Mouse (Mus musculus): ENCODE results near the gene Rph3al. TPM values are rescaled to one million over a fixed set of nuclear protein-coding genes. Genes with fewer than 3 reads are reported as not detected.

The Rph3al gene
- polyA plus RNA-seq, 1 experiment from 2014 or later: 1.1 TPM

DNA sequence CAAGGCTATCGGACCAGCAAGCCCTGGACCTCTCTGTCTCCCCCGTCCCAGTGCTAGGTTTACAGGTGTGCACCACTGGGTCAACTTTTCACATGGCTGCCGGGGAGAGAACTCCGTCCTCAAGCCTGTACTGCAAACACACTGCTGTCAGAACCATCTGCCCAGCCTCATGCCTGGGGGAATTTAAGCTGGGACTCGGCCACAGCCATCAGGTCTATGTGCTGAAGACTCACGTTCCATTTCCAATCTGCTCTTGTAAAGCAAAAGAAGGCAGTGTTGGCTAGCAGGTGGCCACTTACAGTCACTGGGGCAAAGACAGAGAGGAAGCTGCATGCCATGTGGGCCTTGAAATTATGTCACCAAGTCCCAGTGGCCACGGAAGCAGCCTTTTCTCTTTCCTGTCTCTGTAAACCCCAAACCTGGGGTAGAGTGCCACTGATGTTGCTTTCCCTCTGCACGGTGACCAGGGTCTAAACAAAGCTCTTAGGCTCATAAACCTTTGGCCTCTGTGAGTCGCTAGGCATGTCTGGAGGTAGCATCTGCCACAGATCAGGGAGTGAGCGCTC is 99.3 kb downstream of the Rph3al start:
- H3K4me2 ChIP-seq: no peak overlapping the region
- no peaks in the 10 kb centered on the region for H3K9me3 ChIP-seq (ENCODE audit: control insufficient read depth, low read length)
- 80% methylated on average over 10 of the region's 10 CpGs for WGBS
- no peak overlapping the region for H3K4me3 ChIP-seq (ENCODE audit: low read depth, low read length)
- H3K4me1 ChIP-seq (ENCODE audit: control insufficient read depth, insufficient read depth, low read length): peaks cover 21% of the 10 kb centered on the region
- DNase-seq (ENCODE audit: low spot score, missing footprints): no peak
- no peaks in the 10 kb centered on the region for H3K27me3 ChIP-seq (ENCODE audit: control insufficient read depth, insufficient read depth, low read length)
- ATAC-seq (ENCODE audit: low FRiP score): no peak
- no peaks in the 10 kb centered on the region for H3K36me3 ChIP-seq (ENCODE audit: control insufficient read depth, insufficient read depth, low read length)
- no peak overlapping the region for H3K9ac ChIP-seq (ENCODE audit: low read length)
- no peak overlapping the region for H3K27ac ChIP-seq (ENCODE audit: low read depth, low read length)

DNA sequence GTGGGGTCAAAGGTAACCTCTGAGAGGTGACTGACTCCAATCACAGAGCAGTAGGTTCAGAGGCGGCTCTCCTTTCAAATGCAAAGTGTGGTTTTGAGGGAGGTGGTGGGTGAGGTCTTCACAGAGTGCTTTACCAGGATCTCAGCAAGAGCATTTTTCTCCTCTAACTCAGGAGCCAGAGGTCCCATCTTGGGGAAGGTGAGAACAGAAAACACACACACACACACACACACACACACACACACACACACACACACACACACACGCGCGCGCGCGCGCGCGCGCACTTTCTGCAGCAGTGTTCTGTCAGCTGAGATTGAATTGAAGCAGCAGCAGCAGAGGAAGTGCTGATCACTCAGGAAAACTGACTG is 102.0 kb downstream of the Rph3al start:
- no peak overlapping the region for H3K4me3 ChIP-seq (ENCODE audit: low read depth, low read length)
- WGBS: 62% methylated on average over 11 of the region's 11 CpGs
- no peaks in the 10 kb centered on the region for H3K9me3 ChIP-seq (ENCODE audit: control insufficient read depth, low read length)
- DNase-seq (ENCODE audit: low spot score, missing footprints) (peak; percentile 61), ATAC-seq (ENCODE audit: low FRiP score) (no peak)
- no peak overlapping the region for H3K4me2 ChIP-seq
- H3K27me3 ChIP-seq (ENCODE audit: control insufficient read depth, insufficient read depth, low read length): no peaks in the 10 kb centered on the region
- H3K36me3 ChIP-seq (ENCODE audit: control insufficient read depth, insufficient read depth, low read length): no peaks in the 10 kb centered on the region
- peaks cover 11% of the 10 kb centered on the region for H3K4me1 ChIP-seq (ENCODE audit: control insufficient read depth, insufficient read depth, low read length)
- H3K9ac ChIP-seq (ENCODE audit: low read length): no peak overlapping the region
- H3K27ac ChIP-seq (ENCODE audit: low read depth, low read length): no peak overlapping the region

DNA sequence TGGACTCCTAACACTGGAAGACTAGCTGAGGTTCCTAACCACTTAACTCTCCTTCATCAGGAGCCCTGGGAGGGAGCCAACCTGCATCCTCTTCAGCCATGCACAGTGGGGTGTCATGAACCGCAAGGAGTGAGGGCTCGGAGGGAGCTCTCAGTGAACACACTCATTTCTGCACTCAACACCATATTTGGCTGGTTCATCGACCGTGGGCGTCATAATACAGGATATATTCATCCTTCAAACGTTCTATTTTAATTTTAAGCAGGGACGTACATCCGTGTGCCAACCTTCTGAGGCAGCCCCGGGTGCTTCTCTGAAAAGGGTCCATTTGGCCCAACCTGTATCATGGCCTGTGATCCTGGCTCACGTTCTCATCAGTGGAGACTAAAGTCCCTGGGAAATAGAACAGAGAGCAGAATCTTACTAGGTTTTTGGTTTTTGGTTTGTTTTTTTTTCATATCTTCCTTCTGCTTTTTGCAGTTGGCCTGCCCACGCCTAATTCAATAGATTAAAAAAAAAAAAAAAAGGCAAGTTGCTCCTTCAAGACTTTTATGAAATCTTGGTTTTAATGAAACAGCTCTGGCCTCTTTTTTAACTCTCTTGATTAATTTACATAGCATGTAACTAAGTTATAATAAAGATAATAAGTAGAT is 102.5 kb downstream of the Rph3al start:
- Histone ChIP-seq H3K9me3 (ENCODE audit: control insufficient read depth, low read length) (no peaks in the 10 kb centered on the region), H3K36me3 (ENCODE audit: control insufficient read depth, insufficient read depth, low read length) (no peaks in the 10 kb centered on the region), H3K4me1 (ENCODE audit: control insufficient read depth, insufficient read depth, low read length) (peaks cover 10% of the 10 kb centered on the region), H3K4me2 (no peak overlapping the region), H3K27me3 (ENCODE audit: control insufficient read depth, insufficient read depth, low read length) (no peaks in the 10 kb centered on the region), H3K4me3 (ENCODE audit: low read depth, low read length) (no peak overlapping the region), H3K9ac (ENCODE audit: low read length) (no peak overlapping the region), H3K27ac (ENCODE audit: low read depth, low read length) (no peak overlapping the region)
- ATAC-seq (ENCODE audit: low FRiP score): no peak
- 82% methylated on average over 11 of the region's 11 CpGs for WGBS
- DNase-seq (ENCODE audit: low spot score, missing footprints): peak; percentile 69

DNA sequence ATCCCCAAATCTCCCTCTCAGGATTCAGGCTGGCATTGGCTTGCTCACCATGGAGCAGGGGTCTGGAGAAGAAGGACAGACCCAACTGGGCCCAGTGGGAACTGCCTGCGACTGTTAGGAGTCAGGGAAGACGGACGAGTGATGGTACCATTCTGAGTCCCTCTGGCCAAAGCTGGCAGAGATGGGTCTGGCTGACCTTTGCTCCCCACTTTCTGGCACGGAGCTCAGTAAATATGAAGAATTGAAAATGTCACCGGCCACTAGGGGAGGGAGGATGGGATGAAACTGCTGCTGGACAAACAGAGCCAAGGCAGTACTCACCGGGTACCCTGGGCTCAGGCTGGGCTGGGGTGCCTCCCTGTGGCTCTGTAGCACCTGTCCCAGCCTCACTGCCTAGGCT is 105.1 kb downstream of the Rph3al start:
- DNase-seq (ENCODE audit: low spot score, missing footprints) (peak; percentile 68), ATAC-seq (ENCODE audit: low FRiP score) (no peak)
- Histone ChIP-seq H3K4me3 (ENCODE audit: low read depth, low read length) (no peak overlapping the region), H3K4me2 (no peak overlapping the region), H3K36me3 (ENCODE audit: control insufficient read depth, insufficient read depth, low read length) (no peaks in the 10 kb centered on the region), H3K27me3 (ENCODE audit: control insufficient read depth, insufficient read depth, low read length) (no peaks in the 10 kb centered on the region), H3K9me3 (ENCODE audit: control insufficient read depth, low read length) (no peaks in the 10 kb centered on the region), H3K4me1 (ENCODE audit: control insufficient read depth, insufficient read depth, low read length) (no peaks in the 10 kb centered on the region), H3K9ac (ENCODE audit: low read length) (no peak overlapping the region), H3K27ac (ENCODE audit: low read depth, low read length) (no peak overlapping the region)
- WGBS: 81% methylated on average over 6 of the region's 6 CpGs

DNA sequence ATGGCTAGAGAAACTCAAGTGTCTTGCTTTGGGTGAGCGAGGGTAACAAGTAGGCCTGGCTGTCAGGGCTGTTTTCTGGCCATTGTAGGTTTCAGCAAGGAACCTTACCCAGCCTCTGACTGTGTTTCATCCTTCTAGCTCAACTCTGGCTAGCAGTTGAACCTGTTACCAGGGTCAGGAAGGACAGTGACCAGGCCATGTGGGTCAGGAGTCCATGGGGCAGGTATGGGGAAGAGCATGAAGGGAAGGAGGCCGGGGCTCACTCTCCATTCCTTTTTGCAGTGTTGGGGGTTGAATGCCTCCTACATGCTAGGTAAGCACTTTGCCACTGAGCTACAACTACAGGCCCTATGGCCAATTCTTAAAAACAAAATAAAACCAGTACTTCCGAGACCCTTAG is 107.8 kb downstream of the Rph3al start:
- Histone ChIP-seq H3K27ac (ENCODE audit: low read depth, low read length) (no peak overlapping the region), H3K27me3 (ENCODE audit: control insufficient read depth, insufficient read depth, low read length) (no peaks in the 10 kb centered on the region), H3K4me3 (ENCODE audit: low read depth, low read length) (no peak overlapping the region), H3K9ac (ENCODE audit: low read length) (no peak overlapping the region), H3K4me2 (no peak overlapping the region), H3K4me1 (ENCODE audit: control insufficient read depth, insufficient read depth, low read length) (no peaks in the 10 kb centered on the region), H3K36me3 (ENCODE audit: control insufficient read depth, insufficient read depth, low read length) (no peaks in the 10 kb centered on the region), H3K9me3 (ENCODE audit: control insufficient read depth, low read length) (no peaks in the 10 kb centered on the region)
- no peak for ATAC-seq (ENCODE audit: low FRiP score)
- WGBS: 86% methylated on average over 3 of the region's 3 CpGs
- DNase-seq (ENCODE audit: low spot score, missing footprints): no peak

DNA sequence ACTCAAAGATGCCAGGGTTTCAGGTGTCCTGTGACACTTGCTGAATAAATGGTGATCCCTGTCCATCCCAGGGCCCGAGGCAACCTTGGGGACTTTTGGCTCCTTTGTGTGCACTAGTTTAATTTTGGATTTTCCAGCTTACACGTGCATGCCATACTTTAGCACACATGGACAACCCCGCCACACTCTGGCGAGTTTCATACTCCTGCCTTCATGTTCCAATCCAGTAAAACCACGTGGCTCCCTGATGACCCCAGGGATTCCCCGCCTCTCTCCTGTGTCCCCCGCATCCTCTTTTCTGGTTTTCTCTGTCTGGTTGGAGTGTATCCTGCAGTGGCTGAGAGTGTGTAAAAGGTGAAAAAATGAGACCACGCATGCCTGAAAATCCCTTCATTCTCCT is 110.8 kb downstream of the Rph3al start:
- 85% methylated on average over 8 of the region's 8 CpGs for WGBS
- Histone ChIP-seq H3K36me3 (ENCODE audit: control insufficient read depth, insufficient read depth, low read length) (no peaks in the 10 kb centered on the region), H3K27ac (ENCODE audit: low read depth, low read length) (no peak overlapping the region), H3K27me3 (ENCODE audit: control insufficient read depth, insufficient read depth, low read length) (no peaks in the 10 kb centered on the region), H3K9ac (ENCODE audit: low read length) (no peak overlapping the region), H3K4me3 (ENCODE audit: low read depth, low read length) (no peak overlapping the region), H3K4me2 (no peak overlapping the region), H3K4me1 (ENCODE audit: control insufficient read depth, insufficient read depth, low read length) (no peaks in the 10 kb centered on the region), H3K9me3 (ENCODE audit: control insufficient read depth, low read length) (no peaks in the 10 kb centered on the region)
- DNase-seq (ENCODE audit: low spot score, missing footprints) (peak; percentile 45), ATAC-seq (ENCODE audit: low FRiP score) (no peak)

DNA sequence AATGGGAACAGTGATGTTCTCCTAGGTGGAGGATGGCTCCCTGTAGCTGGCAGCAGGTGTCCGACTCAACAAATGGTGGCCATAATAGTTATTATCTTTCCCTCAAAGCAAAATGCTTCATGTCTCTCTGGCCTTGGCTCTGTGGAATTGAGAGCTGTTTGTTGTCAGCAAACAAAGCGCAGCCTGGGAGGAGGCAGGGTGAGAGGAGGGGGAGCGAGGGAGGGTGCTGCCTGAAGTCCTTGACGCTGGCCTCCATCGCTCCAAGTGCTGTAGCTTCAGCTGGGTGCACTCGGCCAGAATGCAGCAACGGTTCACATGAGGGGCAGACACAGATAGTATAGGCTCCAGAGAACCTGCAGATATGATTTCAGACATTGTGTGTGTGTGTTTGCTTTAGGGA is 114.7 kb downstream of the Rph3al start:
- DNase-seq (ENCODE audit: low spot score, missing footprints): no peak
- WGBS: 78% methylated on average over 7 of the region's 7 CpGs
- no peak for ATAC-seq (ENCODE audit: low FRiP score)

DNA sequence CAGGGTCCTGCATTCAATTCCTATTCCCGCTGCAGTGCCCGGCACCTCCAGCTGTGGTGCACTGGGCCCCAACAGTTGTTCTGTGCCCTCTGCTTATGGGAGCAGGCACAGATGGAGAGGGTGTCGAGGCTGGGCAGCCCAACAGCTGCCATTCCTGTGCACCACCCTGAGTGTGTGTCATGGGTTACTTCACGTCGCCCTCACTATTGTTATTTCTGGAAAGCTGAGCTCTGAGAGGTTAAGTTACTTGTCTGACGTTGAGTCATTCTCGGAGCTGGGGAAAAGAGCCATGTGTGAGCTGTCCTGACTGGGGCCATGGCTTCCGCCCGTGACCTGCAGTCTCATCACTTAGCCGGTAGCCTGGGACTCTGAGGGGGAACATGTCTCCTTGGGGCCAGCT is 125.1 kb downstream of the Rph3al start:
- no peaks in the 10 kb centered on the region for H3K27me3 ChIP-seq (ENCODE audit: control insufficient read depth, insufficient read depth, low read length)
- no peaks in the 10 kb centered on the region for H3K36me3 ChIP-seq (ENCODE audit: control insufficient read depth, insufficient read depth, low read length)
- H3K9me3 ChIP-seq (ENCODE audit: control insufficient read depth, low read length): no peaks in the 10 kb centered on the region
- DNase-seq (ENCODE audit: low spot score, missing footprints) (no peak), ATAC-seq (ENCODE audit: low FRiP score) (no peak)
- no peak overlapping the region for H3K4me2 ChIP-seq
- 0 out of 2 replicates have a peak, but pooled peaks cover 2% of the 10 kb centered on the region for H3K4me1 ChIP-seq (ENCODE audit: control insufficient read depth, insufficient read depth, low read length)
- H3K9ac ChIP-seq (ENCODE audit: low read length): no peak overlapping the region
- H3K27ac ChIP-seq (ENCODE audit: low read depth, low read length): no peak overlapping the region
- no peak overlapping the region for H3K4me3 ChIP-seq (ENCODE audit: low read depth, low read length)
- WGBS: 76% methylated on average over 10 of the region's 10 CpGs

More for the DNA sequence above, 114.7 kb downstream of the Rph3al start:
- H3K27ac ChIP-seq (ENCODE audit: low read depth, low read length): no peak overlapping the region
- H3K9me3 ChIP-seq (ENCODE audit: control insufficient read depth, low read length): no peaks in the 10 kb centered on the region
- H3K4me2 ChIP-seq: no peak overlapping the region
- no peaks in the 10 kb centered on the region for H3K4me1 ChIP-seq (ENCODE audit: control insufficient read depth, insufficient read depth, low read length)
- no peak overlapping the region for H3K4me3 ChIP-seq (ENCODE audit: low read depth, low read length)
- no peak overlapping the region for H3K9ac ChIP-seq (ENCODE audit: low read length)
- no peaks in the 10 kb centered on the region for H3K27me3 ChIP-seq (ENCODE audit: control insufficient read depth, insufficient read depth, low read length)
- H3K36me3 ChIP-seq (ENCODE audit: control insufficient read depth, insufficient read depth, low read length): no peaks in the 10 kb centered on the region

DNA sequence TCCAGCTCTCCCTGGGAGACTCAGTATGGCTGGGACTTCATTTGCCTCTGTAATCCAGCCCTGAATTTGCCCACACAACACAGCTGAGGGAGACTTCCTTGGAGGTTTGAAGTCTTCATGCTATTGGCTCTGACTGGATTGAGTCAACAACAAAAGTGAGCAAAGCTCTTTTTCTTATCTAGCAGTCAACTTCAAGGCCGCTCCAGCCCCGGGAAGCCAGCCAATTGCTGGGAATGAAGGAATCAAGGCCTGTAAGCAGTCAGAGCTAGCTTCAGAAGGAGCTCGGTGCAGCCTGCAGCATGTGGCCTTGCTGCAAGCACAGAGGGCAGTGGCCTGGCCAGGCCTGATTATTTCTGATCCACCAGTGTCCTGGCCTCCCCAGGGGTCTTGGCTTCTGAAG is 126.3 kb downstream of the Rph3al start:
- Histone ChIP-seq H3K9ac (ENCODE audit: low read length) (no peak overlapping the region), H3K9me3 (ENCODE audit: control insufficient read depth, low read length) (no peaks in the 10 kb centered on the region), H3K27me3 (ENCODE audit: control insufficient read depth, insufficient read depth, low read length) (no peaks in the 10 kb centered on the region), H3K4me1 (ENCODE audit: control insufficient read depth, insufficient read depth, low read length) (0 out of 2 replicates have a peak, but pooled peaks cover 2% of the 10 kb centered on the region), H3K36me3 (ENCODE audit: control insufficient read depth, insufficient read depth, low read length) (no peaks in the 10 kb centered on the region), H3K4me3 (ENCODE audit: low read depth, low read length) (no peak overlapping the region), H3K27ac (ENCODE audit: low read depth, low read length) (no peak overlapping the region), H3K4me2 (no peak overlapping the region)
- ATAC-seq (ENCODE audit: low FRiP score): no peak
- DNase-seq (ENCODE audit: low spot score, missing footprints): no peak
- 46% methylated on average over 3 of the region's 3 CpGs for WGBS
